Comparison of ENCODE assay signal across 25 mouse cellular contexts in genomic region chr10:14063226-14063625, GRCm38 (mm10).
DNase-seq lines count a peak whose midpoint lies in the region; ATAC-seq lines count a peak whose summit lies in the region.
"Had no signal": no experiment of that assay in that cellular context is flagged by ENCODE, and none has a peak within 500 bp of the region (broad histone marks: within the 10 kb centered on the region; RNA-seq: fewer than 3 reads in every experiment).

No protein-coding gene starts in this region.

- ATAC-seq in midbrain, embryonic 11.5 days (ENCODE audit: low FRiP score): no peak
- ATAC-seq in midbrain, embryonic 14.5 days (ENCODE audit: low FRiP score, low TSS enrichment): no peak
- ATAC-seq: activated CD4-positive, CD25-positive, alpha-beta regulatory T cell, adult 4 months; CD4-positive, CD25-positive, alpha-beta regulatory T cell, adult 4 months; forebrain, embryonic 14.5 days; forebrain, embryonic 16.5 days; Patski had no signal

- H3K4me1 ChIP-seq in midbrain, embryonic 11.5 days (ENCODE audit: control insufficient read depth, insufficient read depth, low read length): no peaks in the 10 kb centered on the region
- H3K4me1 ChIP-seq in midbrain, embryonic 14.5 days (ENCODE audit: control insufficient read depth, insufficient read depth, low read length): no peaks in the 10 kb centered on the region
- H3K4me1 ChIP-seq: embryonic facial prominence, embryonic 10.5 days; embryonic facial prominence, embryonic 12.5 days had no signal

- H3K4me3 ChIP-seq in midbrain, embryonic 11.5 days (ENCODE audit: low read depth, low read length): no peak overlapping the region
- H3K4me3 ChIP-seq in midbrain, embryonic 14.5 days (replicated peaks; ENCODE audit: low read depth, low read length): no peak overlapping the region
- H3K4me3 ChIP-seq: embryonic facial prominence, embryonic 10.5 days; embryonic facial prominence, embryonic 12.5 days; forebrain, embryonic 12.5 days had no signal

- no peaks in the 10 kb centered on the region for H3K36me3 ChIP-seq in midbrain, embryonic 11.5 days (ENCODE audit: control insufficient read depth, insufficient read depth, low read length)
- no peaks in the 10 kb centered on the region for H3K36me3 ChIP-seq in midbrain, embryonic 14.5 days (ENCODE audit: control insufficient read depth, insufficient read depth, low read length)
- H3K36me3 ChIP-seq: embryonic facial prominence, embryonic 10.5 days; embryonic facial prominence, embryonic 12.5 days; forebrain, embryonic 12.5 days; G1E had no signal

- DNase-seq in heart, adult 11 months: peak; percentile 70
- no peak for DNase-seq in heart, postnatal 36 days
- peak; percentile 69 for DNase-seq in midbrain, embryonic 11.5 days (ENCODE audit: low spot score, missing footprints)
- DNase-seq in midbrain, embryonic 14.5 days: no peak
- peak; percentile 1 for DNase-seq in right cerebral cortex, postnatal 25 days
- DNase-seq in right cerebral cortex, postnatal 36 days (ENCODE audit: low spot score in 2 of 2): no peak
- DNase-seq: adrenal gland, adult 8-10 months; adrenal gland, postnatal 14 days; adrenal gland, postnatal 36 days; B cell, adult 2 months; cerebellum, adult 11-12 months; cerebellum, adult 2 months; cerebellum, adult 9-10 months; cerebellum, postnatal 10 days; cerebellum, postnatal 25 days had no signal

- H3K9ac ChIP-seq in midbrain, embryonic 11.5 days (ENCODE audit: low read length): no peak overlapping the region
- no peak overlapping the region for H3K9ac ChIP-seq in midbrain, embryonic 14.5 days (replicated peaks; ENCODE audit: low read length)
- H3K9ac ChIP-seq: embryonic facial prominence, embryonic 12.5 days; forebrain, embryonic 12.5 days had no signal

- intact Hi-C loops in heart, postnatal 36 days (cut with DNase I): no loop called here

- 89% methylated on average over 4 of the region's 4 CpGs for WGBS in midbrain, embryonic 11.5 days
- WGBS in midbrain, embryonic 14.5 days: 90% methylated on average over 4 of the region's 4 CpGs

- no peak overlapping the region for H3K4me2 ChIP-seq in midbrain, embryonic 11.5 days
- H3K4me2 ChIP-seq in midbrain, embryonic 14.5 days (ENCODE audit: low read length): no peak overlapping the region
- H3K4me2 ChIP-seq: embryonic facial prominence, embryonic 12.5 days; forebrain, embryonic 12.5 days had no signal

- no peaks in the 10 kb centered on the region for H3K9me3 ChIP-seq in midbrain, embryonic 11.5 days (ENCODE audit: control insufficient read depth, low read length)
- H3K9me3 ChIP-seq in midbrain, embryonic 14.5 days (ENCODE audit: control insufficient read depth, low read length): no peaks in the 10 kb centered on the region
- H3K9me3 ChIP-seq: embryonic facial prominence, embryonic 10.5 days; embryonic facial prominence, embryonic 12.5 days; forebrain, embryonic 12.5 days; G1E had no signal

- H3K27me3 ChIP-seq in midbrain, embryonic 11.5 days (ENCODE audit: control insufficient read depth, insufficient read depth, low read length): no peaks in the 10 kb centered on the region
- no peaks in the 10 kb centered on the region for H3K27me3 ChIP-seq in midbrain, embryonic 14.5 days (ENCODE audit: control insufficient read depth, insufficient read depth, low read length)
- H3K27me3 ChIP-seq: CH12.LX; embryonic facial prominence, embryonic 12.5 days; forebrain, embryonic 12.5 days; Patski had no signal

- no peak overlapping the region for H3K27ac ChIP-seq in midbrain, embryonic 11.5 days (ENCODE audit: low read depth, low read length)
- H3K27ac ChIP-seq in midbrain, embryonic 14.5 days (replicated peaks; ENCODE audit: low read depth, low read length): no peak overlapping the region
- H3K27ac ChIP-seq: embryonic facial prominence, embryonic 10.5 days; embryonic facial prominence, embryonic 12.5 days; forebrain, embryonic 12.5 days had no signal

Comparison
In these comparisons a context has a peak if more than half of its experiments do, and no peak if none do; other contexts are left out.
1. DNase-seq: peak in heart, adult 11 months (single experiment), midbrain, embryonic 11.5 days (single experiment) and right cerebral cortex, postnatal 25 days (single experiment); none in heart, postnatal 36 days (0 of 2), midbrain, embryonic 14.5 days (single experiment) and right cerebral cortex, postnatal 36 days (0 of 2).